In the genomic region with DNA sequence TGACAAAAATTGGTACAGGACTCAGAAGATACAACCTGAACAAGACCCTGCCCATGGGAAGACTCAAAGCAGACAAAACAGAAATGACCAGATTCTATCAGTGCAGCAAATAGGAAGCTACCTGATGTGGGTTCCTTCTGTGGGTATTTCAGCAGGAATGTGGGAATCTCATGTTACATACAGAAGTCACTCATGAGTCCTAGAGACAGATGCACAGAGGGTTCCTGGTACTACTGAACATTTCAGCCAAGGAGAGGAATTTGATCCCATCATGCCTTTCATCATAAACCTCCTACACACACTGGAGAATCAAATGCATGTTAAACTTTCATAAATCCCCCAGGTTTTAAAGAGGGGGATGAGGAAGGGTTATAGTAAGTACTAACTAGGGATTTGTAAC, we compare ENCODE assay signal across 33 mouse cellular contexts.
"Had no signal": no experiment of that assay in that cellular context is flagged by ENCODE, and none has a peak within 500 bp of the region (broad histone marks: within the 10 kb centered on the region; RNA-seq: fewer than 3 reads in every experiment).

No protein-coding gene starts in this region.

- H3K36me3 ChIP-seq: heart, embryonic 10.5 days; heart, embryonic 12.5 days; heart, embryonic 13.5 days; heart, embryonic 15.5 days; hindbrain, embryonic 10.5 days; hindbrain, embryonic 12.5 days; hindbrain, embryonic 13.5 days; hindbrain, embryonic 15.5 days; intestine, embryonic 15.5 days; kidney, embryonic 15.5 days had no signal

- H3K9me3 ChIP-seq: heart, embryonic 10.5 days; heart, embryonic 12.5 days; heart, embryonic 13.5 days; heart, embryonic 15.5 days; hindbrain, embryonic 10.5 days; hindbrain, embryonic 12.5 days; hindbrain, embryonic 13.5 days; hindbrain, embryonic 15.5 days; intestine, embryonic 15.5 days; kidney, embryonic 15.5 days had no signal

- H3K27me3 ChIP-seq: heart, embryonic 12.5 days; heart, embryonic 13.5 days; heart, embryonic 15.5 days; hindbrain, embryonic 12.5 days; hindbrain, embryonic 13.5 days; hindbrain, embryonic 15.5 days; intestine, embryonic 15.5 days; kidney, embryonic 15.5 days had no signal

- H3K9ac ChIP-seq: heart, embryonic 12.5 days; heart, embryonic 13.5 days; heart, embryonic 15.5 days; hindbrain, embryonic 12.5 days; hindbrain, embryonic 13.5 days; hindbrain, embryonic 14.5 days; hindbrain, embryonic 15.5 days; intestine, embryonic 15.5 days; kidney, embryonic 15.5 days had no signal

- H3K4me3 ChIP-seq: heart, embryonic 10.5 days; heart, embryonic 12.5 days; heart, embryonic 13.5 days; heart, embryonic 15.5 days; hindbrain, embryonic 10.5 days; hindbrain, embryonic 12.5 days; hindbrain, embryonic 13.5 days; hindbrain, embryonic 15.5 days; intestine, embryonic 15.5 days; kidney, embryonic 15.5 days; layer of hippocampus, adult 2 months; left cerebral cortex, adult 2 months had no signal

- H3K27ac ChIP-seq: heart, embryonic 10.5 days; heart, embryonic 13.5 days; heart, embryonic 15.5 days; hindbrain, embryonic 10.5 days; hindbrain, embryonic 12.5 days; hindbrain, embryonic 13.5 days; hindbrain, embryonic 14.5 days; hindbrain, embryonic 15.5 days; hindbrain, postnatal 0 days; intestine, embryonic 15.5 days; kidney, embryonic 15.5 days; left cerebral cortex, adult 2 months had no signal

- DNase-seq: heart, postnatal 10 days; heart, postnatal 14 days; heart, postnatal 36 days; heart, postnatal 4 days; kidney, adult 11 months; kidney, adult 18-20 months; kidney, adult 8-10 months; kidney, postnatal 10 days; kidney, postnatal 14 days; kidney, postnatal 25 days; kidney, postnatal 36 days; kidney, postnatal 4 days; layer of hippocampus, adult 9-11 months; layer of hippocampus, postnatal 36 days had no signal

- H3K4me1 ChIP-seq: heart, embryonic 10.5 days; heart, embryonic 12.5 days; heart, embryonic 15.5 days; hindbrain, embryonic 10.5 days; hindbrain, embryonic 12.5 days; hindbrain, embryonic 13.5 days; hindbrain, embryonic 15.5 days; intestine, embryonic 15.5 days; kidney, embryonic 15.5 days had no signal

- H3K4me2 ChIP-seq: heart, embryonic 11.5 days; heart, embryonic 12.5 days; heart, embryonic 13.5 days; heart, embryonic 15.5 days; hindbrain, embryonic 12.5 days; hindbrain, embryonic 13.5 days; hindbrain, embryonic 14.5 days; hindbrain, embryonic 15.5 days; intestine, embryonic 15.5 days; kidney, embryonic 15.5 days had no signal

- ATAC-seq: hindbrain, embryonic 16.5 days; hindbrain, postnatal 0 days; inflammation-experienced regulatory T-cells, adult 6 months; intestine, embryonic 15.5 days; intestine, embryonic 16.5 days; intestine, postnatal 0 days had no signal
